Mouse (Mus musculus) urinary bladder, postnatal 10 days (tissue): Measurements from ENCODE around the gene Samd3.

Source experiments
- DNase-seq: peaks from one replicate; pipeline ENCODE4 v3.0.0; 2022; ENCODE audit warnings: low spot score

Samd3 gene

GRCm38 (mm10) chr10:26303485-26303884, 74.0 kb downstream of the Samd3 start:
- no peak for DNase-seq

GRCm38 (mm10) chr10:26314327-26314726, 84.8 kb downstream of the Samd3 start:
- no peak for DNase-seq

GRCm38 (mm10) chr10:26320679-26321078, 91.2 kb downstream of the Samd3 start:
- DNase-seq, result no peak
